Mouse (Mus musculus) left cerebral cortex, adult 8-10 months (tissue): Measurements from ENCODE around the gene Car7. TPM values are rescaled to one million over a fixed set of nuclear protein-coding genes. Genes with fewer than 3 reads are reported as not detected.
"Not testable (repeated sequence)": the region's sequence is repeated elsewhere in the genome, so short reads cannot be mapped to it uniquely, and the experiment has no call there.

Source experiments
- DNase-seq, 2 experiments: peaks; one replicate each; pipeline ENCODE4 v3.0.0; 2022; ENCODE audit warnings: low spot score in 2 of 2
- total RNA-seq, 4 experiments: library from RNA; stranded (reverse); gene quantifications; 2 replicates each; pipeline ENCODE4 v1.2.4; 2022

The Car7 gene
- total RNA-seq, 4 experiments from 2014 or later, result 22.8 to 28.3 (median 26.8) TPM

DNA sequence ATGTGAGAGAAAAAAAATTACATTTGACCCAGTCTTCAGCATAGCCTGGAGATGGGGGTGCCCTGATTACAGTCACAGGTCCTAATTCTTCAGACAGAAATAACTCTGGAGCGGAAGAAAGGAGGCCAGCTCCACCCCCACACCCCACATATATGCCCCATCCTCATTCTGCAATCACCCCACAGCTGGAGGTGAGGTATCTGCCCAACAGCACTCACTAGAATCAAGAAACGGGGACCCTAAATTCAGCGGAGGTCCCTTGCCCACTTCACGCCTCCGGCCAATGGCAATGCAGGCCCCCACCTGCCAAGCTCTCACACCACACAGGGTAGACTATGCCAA lies 30.9 kb downstream of the Car7 start:
- no peak for DNase-seq

DNA sequence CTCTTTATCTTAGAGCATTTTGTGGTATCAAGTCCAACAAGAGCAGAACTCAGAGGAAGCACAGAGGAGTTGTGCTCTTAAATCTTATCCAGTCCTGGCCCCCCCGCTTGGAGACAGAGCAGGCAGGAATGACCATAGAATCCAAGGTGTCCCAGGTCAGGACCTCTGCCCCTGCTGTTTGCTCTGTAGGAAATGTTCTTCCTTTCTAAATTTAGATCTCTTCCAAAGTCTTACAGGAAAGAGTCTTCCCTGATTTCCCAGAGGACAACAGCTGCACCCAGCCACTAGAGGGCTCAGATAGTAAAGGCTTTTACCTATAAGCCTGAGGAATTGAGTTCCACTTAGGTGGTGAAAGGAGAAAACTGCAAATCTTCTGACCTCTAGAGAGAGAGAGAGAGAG lies 35.1 kb downstream of the Car7 start:
- DNase-seq, result no peak

DNA sequence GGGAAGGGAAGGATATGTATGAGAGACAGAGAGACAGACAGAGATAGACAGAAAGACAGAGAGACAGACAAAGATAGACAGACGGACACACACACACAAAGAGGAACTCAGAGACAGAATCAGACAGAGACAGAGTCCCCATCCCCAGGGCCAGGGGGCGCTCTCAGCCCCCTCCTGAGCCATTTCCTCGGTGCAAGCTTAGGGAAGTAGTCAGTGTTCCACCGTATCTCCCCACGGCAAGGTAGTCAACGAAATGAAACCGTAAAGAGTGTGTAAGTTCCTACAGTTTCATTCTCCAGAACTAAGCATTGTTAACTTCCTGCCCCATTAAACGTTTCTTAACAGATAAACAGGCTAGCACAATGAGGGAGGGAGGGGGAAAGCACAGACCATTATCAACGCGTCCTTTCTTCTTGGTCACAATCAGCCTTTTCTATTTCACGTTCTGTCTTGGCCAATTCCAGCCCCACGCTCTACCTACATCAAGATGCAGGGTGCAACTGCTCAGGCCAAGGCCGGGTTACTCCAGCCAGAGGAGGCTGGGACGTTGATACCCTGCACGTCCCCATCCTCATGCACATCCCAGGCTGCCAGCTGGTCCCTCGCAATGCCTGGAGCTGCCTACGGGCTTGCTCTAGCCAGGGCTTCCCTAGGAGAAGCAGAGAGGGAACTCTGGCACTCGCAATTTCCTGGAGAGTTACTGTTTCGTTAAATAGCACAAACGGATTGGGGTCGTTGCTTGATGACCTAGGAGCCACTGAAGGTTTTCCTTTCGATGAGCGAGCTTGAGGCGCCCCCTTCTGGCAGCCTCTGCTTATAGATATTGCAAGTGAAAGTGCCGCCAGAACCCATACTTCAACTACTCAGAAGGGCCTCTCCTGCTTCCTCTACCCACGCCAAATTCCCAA lies 36.2 kb downstream of the Car7 start:
- DNase-seq, result peak; percentile 45 to 67

DNA sequence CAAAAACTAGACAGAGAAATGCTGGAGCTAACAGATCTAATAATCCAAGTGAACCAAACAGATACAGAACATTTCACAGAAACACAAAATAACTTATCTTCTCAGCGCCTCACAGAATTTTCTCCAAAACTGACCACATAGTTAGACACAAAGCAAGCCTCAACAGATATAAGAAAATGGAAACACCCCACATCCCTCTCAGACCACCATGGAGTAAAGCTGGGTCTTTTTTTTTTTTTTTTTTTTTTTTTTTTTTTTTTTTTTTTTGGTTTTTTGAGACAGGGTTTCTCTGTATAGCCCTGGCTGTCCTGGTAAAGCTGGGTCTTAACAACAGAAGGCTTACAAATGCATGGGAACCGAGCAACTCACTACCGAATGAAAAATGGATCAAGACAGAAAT lies 42.3 kb downstream of the Car7 start:
- DNase-seq, result no peak

DNA sequence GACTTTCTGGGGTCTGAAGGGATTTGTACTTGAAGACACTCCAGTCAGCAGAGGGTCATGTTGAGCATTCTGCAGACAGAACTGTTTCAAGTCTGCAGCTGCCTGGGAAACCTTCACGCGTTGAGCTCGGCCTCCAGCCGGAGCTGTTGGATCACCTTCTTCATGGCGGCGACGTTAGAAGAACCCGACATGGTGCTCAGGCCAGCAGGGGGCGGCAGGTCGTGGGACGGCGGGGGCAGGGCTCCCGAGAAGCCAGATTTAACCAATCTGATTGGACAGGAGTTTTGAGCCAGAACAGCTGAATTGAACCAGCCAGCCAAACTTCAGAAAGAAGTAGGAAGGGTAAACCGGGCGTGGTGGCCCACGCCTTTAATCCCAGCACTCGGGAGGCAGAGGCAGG lies 43.1 kb downstream of the Car7 start:
- DNase-seq, result not testable (repeated sequence)

DNA sequence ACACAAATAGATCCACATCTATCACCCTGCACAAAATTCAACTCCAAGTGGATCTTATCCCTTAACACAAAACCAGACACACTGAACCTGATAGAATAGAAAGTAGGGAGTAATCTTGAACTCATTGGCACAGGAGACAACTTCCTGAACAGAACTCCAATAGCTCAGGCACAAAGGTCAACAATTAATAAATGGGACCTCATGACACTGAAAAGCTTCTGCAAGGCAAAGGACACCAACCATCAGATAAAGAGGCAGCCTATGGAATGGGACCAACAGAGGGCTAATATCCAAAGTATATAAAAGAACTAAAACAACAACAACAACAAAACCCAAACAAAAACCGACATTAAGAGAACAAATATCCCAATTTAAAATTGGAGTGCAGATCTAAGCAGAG lies 50.0 kb downstream of the Car7 start:
- no peak for DNase-seq

DNA sequence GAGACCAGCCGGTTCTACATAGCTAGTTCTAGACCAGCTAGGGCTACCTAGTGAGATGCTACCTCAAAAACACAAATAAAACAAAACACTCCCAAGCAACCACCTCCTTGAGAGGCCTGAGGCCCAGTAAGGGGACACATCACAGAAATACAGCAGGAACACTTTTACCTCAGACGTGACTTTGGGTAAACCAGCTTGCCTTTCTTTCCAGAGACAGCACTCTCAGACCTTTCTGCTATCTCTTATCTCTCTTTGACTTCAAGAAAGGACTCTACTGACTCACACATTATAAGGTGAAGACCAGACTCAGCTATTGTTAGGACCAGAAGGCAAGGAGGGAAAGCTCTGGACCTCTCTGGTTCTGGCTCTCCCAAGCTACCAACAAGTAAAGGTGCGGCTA lies 55.8 kb downstream of the Car7 start:
- DNase-seq, result no peak

DNA sequence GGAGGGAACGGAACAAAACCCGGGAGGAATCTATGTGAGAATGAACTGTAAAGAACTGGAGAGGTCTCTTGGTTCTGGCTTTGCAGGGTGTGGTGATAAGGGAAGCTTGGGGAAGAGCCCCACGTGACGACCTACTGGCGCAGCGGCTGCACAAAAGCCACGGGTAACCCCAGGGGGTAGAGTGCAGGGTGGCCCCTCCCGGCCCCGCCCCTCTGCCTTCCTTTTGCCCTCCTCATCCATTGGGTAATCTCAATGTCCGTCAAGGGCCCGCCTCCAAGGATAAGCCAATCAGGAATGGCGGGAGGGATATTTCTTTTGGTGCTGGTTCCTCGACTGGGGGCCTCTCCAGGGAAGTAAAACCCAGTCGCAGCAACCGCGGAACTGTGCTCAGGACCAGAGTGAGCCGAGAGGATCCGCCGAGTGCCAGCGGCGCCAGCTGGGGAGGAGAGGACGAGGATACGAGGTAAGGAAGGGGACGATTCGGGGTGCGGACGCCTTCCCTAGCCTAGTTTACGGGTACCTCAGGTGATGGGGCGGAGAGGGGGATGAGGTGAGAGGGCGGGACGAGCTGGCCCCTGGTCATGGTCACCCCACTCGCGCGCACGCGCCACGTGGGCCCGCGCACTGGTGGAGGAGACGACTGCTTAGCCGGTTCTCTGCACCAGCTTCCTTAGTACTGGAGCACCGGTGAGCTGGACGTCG lies 56.8 kb downstream of the Car7 start, which contains the start of gene Pdp2:
Gene Pdp2, plus strand, starts transcription at position 319 of the 702 bp plus-strand sequence.
- DNase-seq, result peak; percentile 86 to 93

DNA sequence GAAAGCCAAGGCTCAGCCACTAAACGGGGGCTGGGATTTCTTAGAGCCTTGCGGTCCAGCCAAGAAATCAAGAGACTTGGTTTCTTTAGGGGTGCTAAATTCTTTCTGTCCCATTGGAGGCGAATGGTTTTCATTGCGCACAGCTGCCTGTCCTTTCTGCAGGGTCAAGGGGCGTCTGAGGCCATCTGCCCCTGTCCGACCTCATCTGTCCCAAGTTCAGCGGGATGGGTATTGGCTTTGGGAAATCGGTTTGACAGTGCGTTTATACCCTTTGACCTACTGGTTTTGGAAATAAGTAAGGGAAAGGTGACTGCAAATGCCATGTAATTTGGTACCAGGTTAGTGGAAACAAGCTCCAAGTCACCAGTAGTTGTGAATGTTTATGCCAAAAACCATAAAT lies 57.4 kb downstream of the Car7 start:
- DNase-seq, result no peak

DNA sequence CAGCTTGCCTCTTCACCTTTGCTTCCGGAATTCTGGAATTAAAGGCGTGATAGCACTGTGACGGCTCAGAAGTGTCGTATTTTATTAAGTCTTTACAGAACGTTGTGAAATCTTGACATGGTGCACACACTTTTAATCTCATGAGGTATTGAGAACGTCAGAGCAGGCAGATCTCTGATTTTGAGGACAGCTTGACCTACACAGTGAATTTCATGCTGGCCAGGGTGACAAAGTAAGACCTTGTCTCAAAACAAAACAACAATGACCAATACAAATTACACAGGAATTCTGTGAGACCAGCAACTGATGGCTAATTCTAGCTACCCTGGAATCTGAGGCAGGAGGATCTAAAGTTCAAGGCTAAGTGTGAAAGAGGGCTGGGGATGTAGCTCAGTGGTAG lies 58.1 kb downstream of the Car7 start:
- DNase-seq, result no peak

DNA sequence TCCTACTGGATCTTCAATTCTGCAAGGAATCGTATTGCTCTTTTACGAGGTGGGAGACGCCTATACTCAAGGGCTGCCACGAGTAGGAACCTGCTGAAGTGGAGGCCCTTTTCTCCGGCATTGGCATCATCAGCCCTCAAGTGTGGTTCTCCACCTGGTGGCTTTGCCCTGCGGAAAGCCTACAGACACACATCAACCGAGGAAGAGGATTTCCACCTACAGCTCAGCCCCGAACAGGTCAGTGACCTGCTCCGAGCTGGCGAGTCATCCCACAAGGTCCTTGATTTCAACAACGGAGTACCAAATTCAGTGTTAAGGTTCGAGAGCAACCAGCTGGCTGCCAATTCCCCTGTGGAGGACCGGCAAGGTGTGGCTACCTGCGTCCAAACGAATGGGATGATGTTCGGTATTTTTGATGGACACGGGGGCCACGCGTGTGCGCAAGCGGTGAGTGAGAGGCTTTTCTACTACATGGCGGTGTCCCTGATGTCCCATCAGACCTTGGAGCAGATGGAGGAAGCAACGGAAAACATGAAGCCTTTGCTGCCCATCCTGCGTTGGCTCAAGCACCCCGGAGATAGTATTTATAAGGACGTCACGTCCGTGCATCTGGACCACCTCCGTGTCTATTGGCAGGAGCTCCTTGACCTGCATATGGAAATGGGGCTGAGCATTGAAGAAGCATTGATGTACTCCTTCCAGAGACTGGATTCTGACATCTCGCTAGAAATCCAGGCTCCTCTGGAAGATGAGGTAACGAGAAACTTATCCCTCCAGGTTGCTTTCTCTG lies 59.2 kb downstream of the Car7 start:
- DNase-seq, result no peak

DNA sequence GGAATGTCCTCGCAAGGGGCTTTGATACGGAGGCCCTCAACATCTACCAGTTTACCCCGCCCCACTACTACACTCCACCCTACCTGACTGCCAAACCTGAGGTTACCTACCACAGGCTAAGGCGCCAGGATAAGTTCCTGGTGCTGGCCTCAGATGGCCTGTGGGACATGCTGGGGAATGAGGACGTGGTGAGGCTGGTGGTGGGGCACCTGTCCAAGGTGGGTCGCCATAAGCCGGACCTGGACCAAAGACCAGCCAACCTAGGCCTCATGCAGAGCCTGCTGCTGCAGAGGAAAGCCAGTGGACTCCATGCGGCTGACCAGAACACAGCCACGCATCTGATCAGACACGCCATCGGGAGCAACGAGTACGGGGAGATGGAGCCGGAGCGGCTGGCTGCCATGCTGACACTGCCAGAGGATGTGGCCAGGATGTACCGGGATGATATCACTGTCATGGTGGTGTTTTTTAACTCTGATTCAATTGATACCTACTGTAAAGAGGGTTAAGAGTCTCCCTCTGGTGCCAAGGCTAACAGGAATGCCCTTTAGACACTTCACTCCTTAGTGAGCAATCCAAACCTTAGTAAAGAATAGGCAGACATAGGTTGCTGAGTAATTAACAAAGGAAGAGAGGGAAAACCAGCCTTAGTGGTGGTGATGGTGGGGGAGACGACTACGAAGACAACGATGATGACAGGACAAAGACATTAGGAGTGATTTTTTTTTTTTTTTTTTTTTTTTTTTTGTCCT lies 60.3 kb downstream of the Car7 start:
- DNase-seq, result no peak

DNA sequence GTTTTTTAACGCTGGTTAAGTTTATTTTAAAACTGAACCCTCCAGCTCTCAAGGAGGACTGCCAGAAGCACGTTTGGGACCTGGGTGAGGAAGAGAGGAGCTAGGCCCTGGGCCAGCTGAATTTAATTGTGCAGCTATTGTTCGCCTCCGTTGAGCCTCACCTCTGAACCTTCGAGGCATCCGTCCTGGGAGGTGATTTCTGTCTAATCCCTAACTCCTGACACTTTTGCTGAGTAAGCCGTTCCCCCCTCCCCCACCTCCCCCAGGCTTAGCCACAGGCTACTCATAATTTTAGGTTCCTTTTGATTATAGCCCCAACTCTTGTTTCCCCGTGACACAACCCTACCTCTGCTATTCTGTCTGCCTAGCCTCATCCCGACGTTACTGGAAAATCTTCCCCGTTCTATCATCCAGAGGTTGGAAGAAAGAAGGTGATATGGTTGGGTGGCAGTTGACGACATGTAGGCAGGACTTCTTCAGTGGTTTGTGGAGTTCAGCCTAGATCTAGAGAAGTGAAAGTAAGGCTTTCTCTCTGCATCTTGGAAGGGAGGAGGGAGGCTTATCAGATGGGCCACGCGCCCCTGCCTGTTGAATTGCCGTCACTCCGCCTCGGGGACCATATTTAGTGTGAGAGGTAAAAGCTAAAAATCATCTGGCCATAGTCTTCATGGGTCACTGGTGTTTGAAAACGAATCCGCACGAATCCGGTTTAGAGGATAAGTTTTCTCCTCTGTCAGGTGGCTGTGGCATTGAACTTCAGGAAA lies 61.5 kb downstream of the Car7 start:
- no peak for DNase-seq

DNA sequence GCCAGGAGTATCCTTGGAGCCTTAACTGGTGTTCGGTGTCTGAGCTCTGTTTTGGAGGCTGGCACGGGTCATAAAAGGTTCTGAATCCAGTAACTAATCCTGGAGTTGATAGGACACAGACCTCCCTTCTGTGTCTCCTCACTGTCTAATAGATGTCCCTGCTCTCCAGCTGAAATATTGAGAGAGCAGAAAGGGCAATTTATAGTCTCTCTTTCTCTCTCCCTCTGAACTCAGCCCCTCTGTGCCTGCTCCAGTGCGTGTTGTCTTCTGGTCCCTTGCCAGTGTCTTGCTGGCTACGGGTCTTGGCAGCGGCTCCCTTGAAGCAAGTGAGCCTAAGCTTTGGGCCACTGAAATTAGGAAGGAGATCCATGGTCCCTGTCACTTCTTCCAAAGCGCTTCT lies 63.2 kb downstream of the Car7 start:
- no peak for DNase-seq

DNA sequence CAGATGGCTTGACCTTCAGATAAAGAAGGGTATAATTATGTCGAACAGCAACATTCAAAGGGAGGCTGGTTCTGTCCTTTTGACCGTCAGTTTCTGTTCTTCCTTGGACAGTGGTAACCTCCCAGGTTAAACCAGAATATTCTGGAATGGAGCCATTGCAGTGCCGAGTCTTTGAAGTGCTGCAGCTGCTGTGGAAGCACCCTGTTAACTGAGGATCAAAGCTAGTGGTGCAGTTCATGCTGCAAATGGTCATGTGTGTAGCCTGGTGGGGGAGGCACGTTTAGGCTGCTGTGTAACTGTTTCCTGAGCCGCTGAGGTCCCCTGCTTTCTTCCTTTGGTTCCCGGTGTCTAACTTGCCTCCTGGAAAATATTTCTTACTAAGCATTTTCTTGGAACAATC lies 64.0 kb downstream of the Car7 start:
- DNase-seq, result no peak

Other genes with a start within 250 kb of the Car7 start
- gene Cmtm2a, start 241.5 kb upstream of the Car7 start, total RNA-seq, result not detected
- not detected for gene Gm45711, start 224.6 kb upstream of the Car7 start, total RNA-seq
- gene Cmtm1, start 224.5 kb upstream of the Car7 start, total RNA-seq, result not detected
- gene Gm11020, start 213.1 kb upstream of the Car7 start, total RNA-seq, result not detected
- not detected for gene Cmtm2b, start 212.5 kb upstream of the Car7 start, total RNA-seq
- 10 to 100 TPM; 10.1 to 18.4 (median 12.6) TPM for gene Cmtm3, start 195.3 kb upstream of the Car7 start, total RNA-seq
- 10 to 100 TPM; 73.0 to 80.9 (median 75.9) TPM for gene Cmtm4, start 138.9 kb upstream of the Car7 start, total RNA-seq
- 100 to 1,000 TPM; 254 to 332 (median 270) TPM for gene Dync1li2, start 91.6 kb upstream of the Car7 start, total RNA-seq
- gene Terb1, start 24.8 kb upstream of the Car7 start, total RNA-seq, result 1 to 10 TPM; 1.8 to 2.4 (median 2.1) TPM
- 10 to 100 TPM; 48.5 to 59.2 (median 55.1) TPM for gene Nae1, start 52 bp upstream of the Car7 start, total RNA-seq
- 10 to 100 TPM in 3 of 4 experiments, 1 to 10 TPM in 1; 9.0 to 11.6 (median 10.4) TPM for gene Pdp2, start 56.8 kb downstream of the Car7 start, total RNA-seq
- not detected for gene Cdh16, start 89.7 kb downstream of the Car7 start, total RNA-seq
- 1 to 10 TPM; 2.0 to 3.3 (median 2.5) TPM for gene Rrad, start 96.6 kb downstream of the Car7 start, total RNA-seq
- gene Ciao2b, start 107.3 kb downstream of the Car7 start, total RNA-seq, result 10 to 100 TPM; 28.4 to 34.8 (median 31.5) TPM
- not detected for gene Ces2a, start 199.3 kb downstream of the Car7 start, total RNA-seq